Mouse (Mus musculus) gastrocnemius, postnatal 4 days (tissue): ENCODE data around the gene Fam160b1. TPM values are rescaled to one million over a fixed set of nuclear protein-coding genes. Genes with fewer than 3 reads are reported as not detected.

ENCODE experiments used
- DNase-seq, 2 experiments: peaks; one replicate each; pipeline ENCODE4 v3.0.0; 2021 to 2022; ENCODE audit warnings: low spot score in 2 of 2, mixed read lengths in 2 of 2
- total RNA-seq, 2 experiments: library from RNA; stranded (reverse); gene quantifications; 2 replicates each; pipeline ENCODE4 v1.2.3; 2021

The Fam160b1 gene
- total RNA-seq, 2 experiments from 2014 or later: 15.7 to 17.2 TPM

DNA sequence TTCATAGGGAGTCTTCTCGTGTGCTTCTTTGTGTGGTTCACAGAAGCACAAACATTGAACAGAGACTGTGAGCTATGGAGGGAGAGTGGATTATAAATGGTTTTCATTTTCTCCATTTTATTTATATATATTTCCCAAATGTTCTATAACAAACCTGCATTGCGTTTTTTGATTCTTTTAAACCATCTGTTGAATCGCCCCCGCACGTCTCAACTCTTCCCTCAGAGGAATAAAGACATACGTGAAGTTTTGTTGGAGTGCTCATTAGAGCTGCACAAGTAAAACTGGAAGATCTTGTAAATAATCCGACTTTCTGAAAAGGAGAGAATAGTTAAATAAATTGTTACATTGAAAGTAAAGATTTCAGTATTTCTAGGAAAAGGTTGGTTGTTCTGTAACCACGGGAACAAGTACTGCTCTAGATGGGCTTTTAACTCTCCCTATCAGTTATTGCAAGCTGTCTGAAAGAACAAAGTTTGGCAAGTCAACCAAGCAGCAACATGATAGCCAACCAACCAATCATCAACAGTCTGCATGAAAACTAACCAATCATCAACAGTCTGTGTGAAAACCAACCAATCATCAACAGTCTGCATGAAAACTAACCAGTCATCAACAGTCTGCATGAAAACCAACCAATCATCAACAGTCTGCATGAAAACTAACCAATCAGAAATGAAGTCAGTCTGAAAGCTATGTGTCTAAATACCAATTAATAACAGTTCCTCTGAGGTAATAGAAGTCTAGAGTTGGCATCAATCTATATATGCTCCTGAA, 54.7 kb downstream of the Fam160b1 start:
- DNase-seq: no peak

- DNase-seq: no peak
Observed at GRCm38 (mm10) chr19:57417800-57418580, 57.5 kb downstream of the Fam160b1 start.

GRCm38 (mm10) chr19:57423402-57423801, 62.9 kb downstream of the Fam160b1 start:
- DNase-seq: no peak

DNA sequence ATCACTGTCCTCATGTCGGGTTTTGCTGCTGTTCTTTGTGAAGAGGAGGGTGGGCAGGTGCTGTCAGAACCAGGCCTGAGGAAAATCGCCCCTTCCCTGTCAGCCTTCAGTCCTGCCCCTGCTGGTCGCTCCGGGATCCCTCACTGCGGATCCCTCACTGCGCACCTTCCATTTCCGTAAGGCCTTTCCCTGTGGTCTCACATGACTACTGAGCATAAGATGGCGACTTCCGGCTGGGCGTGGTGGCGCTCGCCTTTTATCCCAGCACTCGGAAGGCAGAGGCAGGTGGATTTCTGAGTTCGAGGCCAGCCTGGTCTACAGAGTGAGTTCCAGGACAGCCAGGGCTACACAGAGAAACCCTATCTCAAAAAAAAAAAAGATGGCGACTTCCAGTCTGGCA, 64.8 kb downstream of the Fam160b1 start:
- no peak for DNase-seq

DNA sequence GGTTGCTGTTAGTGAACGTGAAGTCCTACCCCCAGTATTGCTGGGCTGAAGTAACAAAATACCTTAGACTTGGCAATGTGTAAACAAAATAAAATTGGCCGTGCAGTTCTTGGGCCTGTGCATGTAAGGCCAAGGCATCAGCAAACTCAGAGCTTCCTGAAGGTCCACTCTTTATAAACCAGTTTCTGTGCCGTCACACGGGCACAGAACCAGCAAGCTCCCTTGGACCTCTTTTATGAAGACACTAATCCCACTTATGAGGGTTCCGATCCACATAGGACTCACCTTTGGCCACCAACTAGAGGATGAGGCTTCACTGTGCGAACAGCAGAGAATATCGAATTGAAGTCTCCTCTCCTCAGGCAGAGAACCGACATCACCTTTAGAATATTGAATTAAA, 66.4 kb downstream of the Fam160b1 start:
- DNase-seq: no peak

DNA sequence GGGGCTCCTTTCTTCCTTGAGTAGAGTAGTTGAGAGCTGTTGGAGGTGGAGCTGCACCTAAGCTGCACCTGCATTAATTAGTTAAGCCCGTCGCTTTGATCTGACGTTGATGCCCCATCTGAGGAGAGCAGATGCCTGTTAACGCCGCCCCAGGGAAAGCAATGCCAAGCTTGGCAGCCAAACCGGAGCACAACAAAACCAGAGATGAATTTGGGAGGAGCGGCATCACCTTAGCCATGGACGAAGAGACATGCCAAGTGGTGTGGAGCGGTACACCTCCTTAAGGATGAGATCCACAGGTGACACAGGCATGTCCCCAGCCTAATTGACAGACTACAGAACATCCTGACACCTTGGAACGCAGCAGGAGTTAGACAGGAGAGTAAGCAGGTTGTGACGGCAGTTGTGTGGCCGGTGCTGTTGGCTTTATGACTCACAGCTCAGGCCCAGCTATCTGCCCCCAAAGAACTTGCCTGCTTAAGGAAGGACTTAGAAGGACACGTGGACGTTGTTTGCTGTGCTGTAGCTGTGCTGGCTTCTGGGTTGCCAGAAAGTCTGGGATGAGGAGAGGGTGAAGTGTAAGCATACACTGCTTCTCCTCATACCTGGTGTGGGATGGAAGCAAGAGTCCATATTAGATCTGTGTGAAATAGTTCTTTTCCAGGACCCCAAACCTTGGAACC, 67.4 kb downstream of the Fam160b1 start:
- no peak for DNase-seq

DNA sequence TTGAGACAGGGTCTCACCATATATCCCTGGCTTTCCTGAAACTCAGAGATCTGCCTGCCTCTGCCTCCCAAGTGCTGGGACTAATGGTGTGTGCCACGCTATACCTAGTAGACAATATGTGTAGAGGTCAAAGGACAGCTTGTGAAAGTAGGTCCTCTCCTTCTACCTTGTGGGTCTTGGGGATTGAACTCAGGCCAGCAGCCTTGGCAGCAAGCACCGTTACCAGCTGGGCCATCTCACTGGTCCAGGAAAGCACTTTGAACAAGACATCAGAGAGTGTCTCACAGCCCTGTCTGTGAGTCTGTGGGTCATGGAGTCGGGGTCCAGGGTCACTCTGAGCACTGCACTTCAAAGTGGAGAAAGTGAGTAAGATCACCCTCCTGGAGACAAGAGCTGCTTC, 68.2 kb downstream of the Fam160b1 start:
- DNase-seq: no peak

DNA sequence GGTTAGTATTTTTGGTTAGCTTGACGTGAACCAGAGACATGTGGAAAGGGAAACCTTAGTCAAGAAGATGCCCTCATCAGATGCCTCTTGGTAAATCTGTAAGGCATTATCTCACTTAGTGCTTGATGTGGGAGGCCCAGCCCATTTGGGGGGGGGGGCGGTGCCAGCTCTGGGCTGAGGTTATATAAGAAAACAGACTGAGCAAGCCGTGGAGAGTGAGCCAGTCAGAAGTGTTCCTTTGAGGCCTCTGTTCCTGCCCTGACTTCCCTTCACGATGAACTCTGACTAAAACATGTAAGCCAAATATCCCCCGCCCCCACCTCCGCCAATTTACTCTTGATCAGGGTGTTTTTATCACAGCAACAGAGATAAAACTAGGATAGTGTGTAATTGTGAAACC, 69.4 kb downstream of the Fam160b1 start:
- no peak for DNase-seq

- DNase-seq: no peak
Observed at GRCm38 (mm10) chr19:57431476-57431875, 71.0 kb downstream of the Fam160b1 start.

DNA sequence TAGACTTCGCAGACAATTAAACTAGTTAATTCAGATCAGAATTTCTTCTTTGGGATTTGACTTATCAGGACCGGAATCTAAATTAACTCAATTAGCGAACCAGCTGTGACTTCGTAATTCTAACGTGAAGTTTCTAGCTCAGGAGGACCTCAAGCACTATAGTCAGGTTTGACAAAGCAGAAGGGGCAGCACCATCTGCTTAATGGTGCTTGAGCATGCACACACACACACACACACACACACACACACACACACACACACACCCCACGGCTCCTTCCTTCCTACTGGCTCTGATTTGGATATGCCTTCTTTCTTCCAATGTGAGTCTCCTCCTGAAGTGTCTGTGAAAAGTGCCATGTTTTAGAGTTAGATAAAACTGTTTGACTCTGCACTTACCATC, 73.5 kb downstream of the Fam160b1 start:
- DNase-seq: no peak

GRCm38 (mm10) chr19:57436586-57437021, 76.1 kb downstream of the Fam160b1 start:
- DNase-seq: peak in 1 of 2 experiments; percentile 18

DNA sequence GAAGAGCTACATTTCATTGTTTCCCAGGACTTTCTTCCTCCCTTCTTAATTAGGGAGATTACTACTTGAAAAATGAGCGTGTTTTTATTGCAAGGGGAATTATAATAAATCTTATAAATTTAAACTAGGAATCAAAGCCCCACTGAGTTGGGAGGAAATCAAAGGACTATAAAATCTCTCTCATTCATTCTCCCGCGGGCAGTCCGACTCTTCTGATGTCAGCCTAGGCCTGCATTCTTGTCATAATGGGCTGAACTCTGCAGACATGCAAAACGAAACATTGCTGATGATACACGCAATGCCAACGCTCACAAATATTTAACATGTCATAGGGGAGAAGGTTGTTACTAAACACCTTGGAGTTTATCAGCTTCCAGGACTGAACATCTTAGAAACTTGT, 76.6 kb downstream of the Fam160b1 start:
- no peak for DNase-seq

Other genes with a start within 250 kb of the Fam160b1 start
- gene Ablim1, start 45.8 kb upstream of the Fam160b1 start, total RNA-seq: 10 to 100 TPM; 56.8 to 65.5 TPM
- gene Trub1, start 92.2 kb downstream of the Fam160b1 start, total RNA-seq: 10 to 100 TPM; 11.8 to 14.1 TPM